Mouse (Mus musculus) mouse trophoblast stem cell (cell line): ENCODE data around the gene Gm20388.

ENCODE experiments used
- in situ Hi-C, 2 experiments: fragments of 300-500 bp; cut with MseI, MboI; formaldehyde crosslinking; loops; 2 replicates in 1 of 2; 3 replicates in 1 of 2; pipeline ENCODE4 v1.15.1; 2025

Gene Gm20388

DNA sequence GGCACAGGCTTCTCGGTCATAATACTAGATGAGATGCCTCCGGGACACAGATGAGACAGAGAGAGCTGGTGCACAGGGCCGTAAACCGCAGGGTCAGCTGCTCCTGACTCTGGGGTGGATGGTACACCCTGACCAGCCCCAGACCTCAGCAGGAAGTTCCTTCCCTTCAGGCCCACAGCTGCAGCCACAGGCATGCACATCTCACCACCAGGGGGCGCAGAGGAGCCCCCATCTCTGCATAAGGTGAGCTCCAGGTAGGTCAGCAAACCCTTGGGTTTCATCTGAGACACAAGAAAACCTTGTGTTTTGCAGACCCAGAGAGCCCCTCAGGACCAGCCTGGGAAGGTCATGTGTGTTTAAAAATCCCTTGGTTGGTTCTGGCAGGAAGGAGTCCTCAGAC, 1059.7 kb downstream of the Gm20388 start:
- in situ Hi-C loops = no loop called here

DNA sequence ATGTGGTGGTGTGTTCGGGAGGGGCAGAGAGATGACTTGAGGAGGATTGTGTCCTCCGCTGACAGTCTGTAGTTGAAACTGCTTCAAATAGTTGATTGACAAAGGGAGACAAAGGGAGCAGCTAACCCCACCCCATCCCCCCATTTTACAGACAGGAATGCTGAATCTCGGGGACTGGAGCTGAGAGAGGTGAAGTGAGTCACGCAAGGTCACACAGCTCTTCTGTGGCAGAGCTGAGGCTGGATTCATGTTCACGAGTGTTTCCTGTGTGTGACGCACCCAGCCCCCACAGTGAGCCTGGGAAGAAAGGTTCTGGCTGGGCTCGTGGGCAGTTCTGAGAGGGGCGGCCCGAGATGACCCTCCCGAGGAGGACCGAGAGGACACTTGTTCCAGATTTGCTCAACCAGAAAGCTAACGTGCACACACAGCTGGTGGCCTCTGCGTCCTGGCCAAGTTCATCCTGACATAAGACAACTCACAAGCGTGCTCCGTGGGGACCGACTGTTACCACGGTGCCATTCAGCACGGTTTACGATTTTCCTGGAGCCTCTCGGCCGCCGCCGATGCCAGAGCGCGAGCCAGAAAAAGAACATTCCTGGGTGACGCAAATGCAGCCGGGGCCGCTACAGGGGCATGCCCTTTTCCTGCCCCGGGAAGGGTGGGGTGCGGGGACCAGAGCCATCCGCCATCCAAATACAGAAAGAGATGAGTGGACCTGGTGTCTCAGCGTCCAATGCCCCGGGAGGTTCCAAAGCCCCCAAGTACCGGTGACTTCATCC, 1061.2 kb downstream of the Gm20388 start:
- in situ Hi-C loops = no loop called here

DNA sequence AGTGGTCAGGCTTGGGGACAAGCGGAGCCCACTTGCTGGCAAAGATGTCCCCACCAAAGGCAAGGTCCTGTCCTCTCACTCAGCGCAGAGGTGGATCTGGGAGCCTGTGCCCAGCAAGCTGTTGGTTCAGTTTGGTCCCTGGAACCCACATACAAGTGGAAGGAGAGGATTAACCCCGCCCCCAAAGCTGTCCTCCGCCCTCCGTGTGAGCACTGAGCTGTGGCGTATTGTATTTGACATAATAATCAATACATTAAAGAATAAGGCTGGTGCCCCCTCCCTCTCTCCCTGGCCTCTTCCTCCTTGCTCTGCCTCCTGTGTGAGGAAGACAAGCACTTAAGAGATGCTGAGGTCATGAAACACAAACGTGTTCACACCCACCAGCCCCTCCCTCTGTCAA, 1062.4 kb downstream of the Gm20388 start:
- in situ Hi-C loops = no loop called here

DNA sequence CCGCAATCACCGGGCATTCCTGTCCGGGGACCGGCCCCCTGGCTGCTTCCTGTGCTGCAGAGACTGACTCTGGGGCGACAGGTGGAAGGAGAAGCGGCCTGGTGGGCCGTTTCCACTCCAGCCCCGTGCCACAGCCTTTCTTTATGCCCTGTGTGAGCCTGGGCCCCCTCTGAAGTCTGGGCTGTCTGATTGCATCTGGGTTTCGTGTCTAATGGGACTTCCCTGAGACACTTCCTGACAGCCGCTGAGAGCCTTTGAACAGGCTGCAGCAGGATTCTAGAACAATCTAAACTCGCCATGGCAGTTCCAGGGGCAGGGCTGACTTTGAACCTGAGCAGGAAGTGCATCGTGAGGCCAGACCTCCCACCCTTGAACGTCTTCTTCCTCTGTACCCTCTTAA, 1066.5 kb downstream of the Gm20388 start:
- in situ Hi-C loops = no loop called here

DNA sequence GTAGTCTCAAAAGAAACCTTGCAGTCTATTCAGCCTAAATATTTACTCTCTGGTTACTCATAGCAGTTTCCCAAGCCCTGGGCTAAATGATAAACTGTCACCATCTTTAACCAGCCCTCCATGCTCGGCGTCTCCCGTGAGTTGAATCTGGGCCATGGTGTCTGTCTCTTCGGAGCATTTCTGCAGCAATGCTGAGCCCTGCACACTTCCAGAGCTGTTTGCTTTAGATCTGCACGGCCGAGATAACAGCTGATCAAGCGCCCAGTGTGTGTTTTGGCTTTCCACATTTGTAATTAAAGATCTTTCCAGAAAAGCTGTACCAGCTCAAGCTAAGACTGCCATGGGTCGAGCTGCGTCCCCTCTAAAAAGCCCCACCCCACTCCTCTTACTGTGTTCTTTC, 1068.6 kb downstream of the Gm20388 start:
- in situ Hi-C loops = no loop called here

DNA sequence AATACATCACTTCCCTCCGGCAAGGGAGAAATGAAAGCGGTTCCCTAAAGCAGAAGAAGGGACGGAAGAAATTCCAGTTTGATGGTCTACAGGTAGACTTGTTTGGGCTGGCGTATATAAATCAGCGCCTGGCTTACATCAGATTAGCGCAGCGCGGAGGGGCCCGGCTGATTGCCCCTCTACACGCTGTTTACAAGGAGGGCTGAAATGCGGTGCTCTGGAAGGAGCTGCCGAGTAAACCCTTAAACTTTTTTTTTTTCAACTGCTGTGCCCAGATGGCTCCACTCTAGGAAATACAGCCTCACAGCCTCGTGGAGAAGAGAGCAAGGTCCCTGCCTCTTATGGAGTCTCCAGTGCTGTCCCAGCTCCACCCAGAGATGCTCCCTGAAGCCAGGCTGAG, 1070.3 kb downstream of the Gm20388 start:
- in situ Hi-C loops = no loop called here

DNA sequence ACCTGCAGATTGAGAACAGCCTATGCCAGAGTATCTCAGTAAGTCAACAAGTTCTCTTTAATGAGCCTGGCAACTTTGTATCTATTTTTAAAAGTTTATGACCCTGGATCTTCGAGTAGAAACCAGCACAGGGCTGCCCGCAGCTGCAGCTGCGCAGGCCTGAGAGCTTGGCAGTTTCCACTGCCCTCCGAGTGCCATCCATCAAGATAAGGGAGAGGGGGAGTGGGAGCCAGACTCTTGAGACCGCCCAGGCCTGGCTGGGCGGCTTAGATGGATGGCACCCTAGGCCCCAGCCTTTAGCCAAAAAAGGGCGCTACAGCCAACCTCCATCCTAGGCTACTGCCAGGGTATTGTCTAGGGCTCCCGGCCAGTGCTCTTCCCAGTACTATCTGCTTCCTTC, 1074.2 kb downstream of the Gm20388 start:
- in situ Hi-C loops = no loop called here

DNA sequence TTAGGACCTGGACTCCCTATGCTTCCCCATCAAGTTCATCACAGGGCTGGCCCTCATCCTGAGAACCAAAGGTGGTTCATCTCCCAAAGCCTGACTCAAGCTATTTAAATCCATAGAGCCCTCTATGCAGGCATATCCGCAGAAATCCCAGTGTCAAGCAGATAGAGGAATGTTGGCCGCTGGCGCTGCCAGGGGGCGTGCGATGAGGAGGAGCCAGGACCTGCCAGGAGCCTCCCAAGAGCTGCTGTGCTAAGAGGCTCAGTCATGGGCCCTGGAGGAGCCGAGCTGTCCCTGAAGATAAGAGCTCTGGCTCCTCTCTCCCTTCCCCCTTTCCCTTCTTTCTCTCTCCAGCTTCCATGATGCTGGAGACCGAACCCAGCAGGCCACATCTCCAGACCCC, 1075.4 kb downstream of the Gm20388 start:
- in situ Hi-C loops = no loop called here

DNA sequence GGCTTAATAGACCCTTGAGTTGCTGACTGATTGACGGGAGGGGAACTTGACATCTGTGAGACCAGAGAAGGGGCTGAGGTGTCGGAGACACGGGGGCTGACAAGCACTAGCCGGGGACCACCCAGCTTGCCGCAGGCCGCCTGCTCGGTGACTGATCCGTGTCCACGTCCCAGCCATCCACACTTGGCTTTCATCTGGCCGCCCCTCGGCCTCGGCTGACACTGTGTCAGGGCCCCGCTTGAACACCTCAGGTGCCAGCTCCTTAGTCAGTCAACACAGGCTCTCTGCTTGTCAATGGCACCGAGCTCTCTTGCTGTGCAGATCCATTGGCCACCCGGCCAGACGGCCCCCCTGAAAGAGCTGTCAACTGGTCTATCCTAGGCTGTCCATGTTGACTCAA, 1083.1 kb downstream of the Gm20388 start:
- in situ Hi-C loops = no loop called here

DNA sequence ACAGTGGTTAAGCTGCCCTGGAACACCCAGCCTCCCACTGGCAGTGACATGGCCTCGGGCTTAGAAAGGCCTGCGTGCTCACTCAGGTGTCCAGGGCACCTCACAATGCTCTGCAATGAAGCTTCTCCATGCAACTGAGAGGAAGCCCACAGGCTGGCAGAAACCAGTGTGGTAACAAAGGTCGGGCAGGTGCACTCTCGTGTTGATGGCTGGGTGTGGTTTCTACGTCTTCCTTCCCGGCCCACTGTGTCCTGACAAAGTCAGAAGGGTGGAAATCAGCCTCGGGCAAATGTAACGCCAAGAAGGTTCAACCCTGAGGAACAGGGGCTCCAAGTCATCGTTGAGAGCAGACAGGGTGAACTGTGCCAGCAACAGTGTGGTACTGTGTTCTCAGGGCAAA, 1084.8 kb downstream of the Gm20388 start:
- in situ Hi-C loops = no loop called here

DNA sequence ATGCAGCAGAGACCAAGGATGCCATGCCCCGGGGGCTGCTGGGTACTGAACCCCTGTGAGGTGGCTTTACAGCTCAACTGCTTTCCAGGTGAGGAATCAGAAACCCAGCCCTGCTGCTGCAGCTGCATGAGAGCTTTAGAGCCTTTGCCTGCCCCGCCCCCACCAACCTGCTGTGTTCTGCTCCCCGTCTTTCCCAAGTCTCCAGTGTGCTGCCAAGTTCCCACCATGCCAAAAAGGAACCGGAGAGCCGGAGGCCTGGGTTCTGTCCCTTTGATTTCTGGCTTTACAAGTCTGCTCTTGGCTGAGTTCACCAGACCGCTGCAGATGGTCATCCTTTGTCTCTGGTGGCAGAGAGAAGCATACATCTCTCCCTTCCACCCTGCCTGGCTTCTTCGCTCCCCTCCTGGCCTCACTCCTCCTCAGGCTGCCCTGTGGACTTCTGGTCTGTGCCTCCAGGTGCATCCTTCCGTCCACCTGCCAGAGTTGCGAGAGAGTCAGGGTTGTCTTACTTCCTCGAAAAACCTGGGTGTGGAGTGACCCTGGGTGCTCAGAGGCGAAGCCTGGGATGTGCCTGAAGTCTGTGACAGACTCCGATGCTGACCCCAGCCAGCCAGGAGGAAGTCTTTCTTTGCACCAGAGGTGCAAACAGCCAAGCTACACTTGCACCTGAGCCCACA, 1086.4 kb downstream of the Gm20388 start:
- in situ Hi-C loops = no loop called here

DNA sequence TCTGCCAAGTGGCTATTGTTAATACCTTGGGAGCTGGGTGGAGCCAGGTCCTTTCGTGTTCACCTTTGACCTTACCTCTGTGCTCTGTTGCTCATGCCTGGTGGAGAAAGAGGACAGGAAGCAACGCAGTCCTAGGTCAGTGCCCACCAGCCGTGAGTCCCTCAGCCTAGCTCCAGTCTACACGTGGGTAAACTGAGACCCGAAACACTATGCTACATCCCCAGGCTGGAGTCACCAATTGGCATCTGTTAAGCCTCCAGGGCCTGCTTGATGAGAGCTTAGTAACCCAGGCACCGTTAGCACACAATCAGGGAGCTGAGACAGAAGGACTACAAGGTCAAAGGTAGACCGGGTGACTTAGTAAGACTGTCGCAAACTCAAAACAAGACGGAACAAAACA, 1087.3 kb downstream of the Gm20388 start:
- in situ Hi-C loops = no loop called here

DNA sequence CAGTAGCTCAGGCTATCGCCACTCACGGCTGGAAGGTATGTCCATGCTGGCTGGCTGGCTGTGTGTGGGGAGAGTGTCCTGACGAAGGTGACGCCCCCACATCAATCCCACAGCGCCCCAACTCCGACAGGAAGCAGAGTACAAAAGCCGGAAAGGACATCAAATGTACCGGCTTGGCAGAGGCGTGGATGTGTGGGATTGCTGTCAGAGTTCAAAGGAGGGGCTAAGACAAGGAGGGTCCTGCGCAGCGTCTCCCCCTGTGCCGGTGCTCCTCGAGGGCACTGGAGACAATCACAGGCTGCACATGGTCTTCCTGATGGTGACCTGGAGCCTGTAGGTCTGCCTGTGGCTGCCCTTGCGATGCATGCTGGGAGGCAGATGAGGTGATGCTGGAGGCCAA, 1088.3 kb downstream of the Gm20388 start:
- in situ Hi-C loops = no loop called here

DNA sequence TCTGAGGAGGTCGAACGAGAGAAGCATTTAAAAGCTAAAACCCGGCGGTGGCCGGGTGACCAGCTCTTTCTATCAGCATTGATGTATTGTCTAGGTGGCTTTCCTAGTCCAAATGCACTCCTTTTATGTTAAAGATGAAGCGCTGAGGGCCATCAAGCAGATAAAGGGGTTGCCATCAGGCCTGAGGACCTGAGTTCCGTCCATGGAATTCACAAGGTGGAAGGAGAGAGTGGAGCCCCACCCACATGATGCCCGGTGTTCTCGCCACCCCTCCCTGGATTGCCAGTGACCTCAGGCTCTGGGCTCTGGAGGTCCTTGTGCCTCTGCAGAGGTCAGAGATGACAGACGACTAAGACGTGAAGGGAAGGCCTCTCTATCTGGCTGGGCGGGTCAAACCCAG, 1091.3 kb downstream of the Gm20388 start:
- in situ Hi-C loops = no loop called here

DNA sequence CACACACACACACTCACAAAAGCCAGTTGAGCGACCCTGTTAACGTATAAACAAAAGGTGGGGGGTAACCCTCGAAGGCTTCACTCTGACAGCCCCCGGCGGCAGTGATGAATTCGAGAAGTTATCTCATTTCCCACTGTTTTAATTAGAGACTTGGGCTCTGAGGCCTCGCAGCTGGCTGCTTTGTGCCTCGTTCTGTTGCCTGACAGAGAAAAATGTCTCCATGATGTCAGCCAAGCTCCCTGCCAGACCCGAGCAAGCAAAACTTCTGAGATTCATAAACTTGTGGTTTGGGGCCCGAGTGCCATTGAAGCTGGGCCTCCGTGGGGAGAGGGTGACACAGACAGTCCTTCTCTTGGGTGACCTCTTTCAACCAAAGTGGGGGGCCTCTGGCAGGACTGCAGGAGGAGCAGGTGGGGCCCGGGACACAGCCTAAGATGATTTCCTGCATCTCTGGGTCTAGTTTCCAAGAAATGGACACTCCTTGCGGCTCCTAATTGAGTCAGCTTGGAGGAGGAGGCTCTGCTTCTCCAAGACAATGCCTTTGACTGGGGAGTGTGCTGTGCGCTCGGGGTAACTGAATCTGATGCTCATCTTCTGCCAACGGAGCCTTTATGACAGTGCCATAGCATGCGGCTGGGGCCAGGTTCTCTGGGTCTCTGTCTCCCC, 1092.4 kb downstream of the Gm20388 start:
- in situ Hi-C loops = no loop called here

DNA sequence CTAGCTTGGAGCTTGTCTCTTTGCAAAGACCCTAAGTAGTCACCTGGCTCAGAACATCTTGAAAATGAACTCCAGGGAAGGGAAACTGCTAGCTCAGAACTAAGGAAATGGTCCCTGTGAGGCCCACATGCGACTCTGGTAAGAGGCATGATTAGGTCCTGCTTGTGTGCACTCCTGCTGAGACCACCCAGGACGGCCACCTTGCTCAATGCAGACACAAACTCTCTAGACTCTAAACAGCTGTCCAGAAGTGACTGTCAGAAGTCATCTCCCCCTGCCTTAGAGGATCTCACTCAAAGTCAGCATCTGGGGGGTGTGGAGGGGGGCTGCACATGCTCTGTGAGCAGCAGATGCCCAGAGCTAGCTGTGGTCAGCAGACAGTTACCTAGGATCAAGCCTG, 1093.0 kb downstream of the Gm20388 start:
- in situ Hi-C loops = no loop called here

DNA sequence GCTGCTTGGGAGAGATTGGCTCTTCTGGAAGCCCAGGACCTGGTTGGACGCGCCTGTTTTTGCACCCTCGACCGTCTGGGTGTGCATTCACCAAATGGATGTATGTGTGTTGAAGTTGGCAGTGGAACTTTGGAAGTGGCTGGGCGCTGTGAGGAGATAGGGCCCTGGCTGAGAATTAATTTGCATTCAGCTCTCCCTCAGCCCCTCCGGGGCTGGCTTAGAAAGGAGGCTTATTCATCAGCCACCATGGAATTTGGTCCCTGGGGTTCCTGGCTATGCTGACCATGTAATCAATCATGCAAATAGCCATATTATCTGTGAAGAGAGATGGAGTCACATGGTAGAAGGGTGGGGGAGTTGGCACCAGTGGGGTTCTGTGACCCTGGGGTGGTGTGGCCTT, 1102.7 kb downstream of the Gm20388 start:
- in situ Hi-C loops = no loop called here

DNA sequence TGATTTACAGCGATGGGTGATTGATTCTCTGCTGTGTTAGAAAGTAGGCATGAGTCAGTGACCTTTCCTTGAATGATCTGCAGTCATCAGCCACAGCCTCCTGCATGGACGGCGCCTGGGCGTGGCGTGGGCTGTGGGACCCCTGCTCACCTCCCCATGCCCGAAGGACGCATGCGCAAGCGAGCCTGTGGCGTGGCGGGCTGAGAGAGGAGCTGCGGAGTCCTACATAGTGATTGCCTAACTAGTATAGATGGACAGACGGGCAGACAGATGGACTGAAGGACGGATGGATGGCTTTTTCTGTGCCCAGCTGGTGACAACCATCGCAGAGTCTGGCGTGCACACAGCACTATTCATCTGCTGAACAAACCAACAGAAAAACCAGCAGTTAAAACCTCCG, 1106.0 kb downstream of the Gm20388 start:
- in situ Hi-C loops = no loop called here

DNA sequence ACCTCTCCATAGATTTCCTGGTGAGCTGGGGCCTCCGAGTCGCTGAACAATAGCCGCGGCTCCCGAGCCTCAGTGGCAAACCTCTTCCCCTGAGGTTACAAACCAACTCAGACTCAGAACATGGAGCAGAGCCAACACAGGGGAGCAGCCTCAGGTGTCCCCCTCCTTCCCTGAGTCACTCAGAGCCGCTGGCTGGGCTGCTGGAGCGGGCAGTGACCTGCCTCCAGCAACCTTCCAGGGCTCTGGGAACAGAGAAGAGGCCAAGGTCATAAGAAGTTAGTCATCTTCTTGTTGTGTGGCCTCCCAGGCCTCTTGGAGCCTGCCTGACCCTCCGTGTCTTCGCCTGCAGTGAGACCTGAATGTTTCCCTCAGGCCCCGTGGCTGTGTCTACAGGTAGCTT, 1107.6 kb downstream of the Gm20388 start:
- in situ Hi-C loops = no loop called here

DNA sequence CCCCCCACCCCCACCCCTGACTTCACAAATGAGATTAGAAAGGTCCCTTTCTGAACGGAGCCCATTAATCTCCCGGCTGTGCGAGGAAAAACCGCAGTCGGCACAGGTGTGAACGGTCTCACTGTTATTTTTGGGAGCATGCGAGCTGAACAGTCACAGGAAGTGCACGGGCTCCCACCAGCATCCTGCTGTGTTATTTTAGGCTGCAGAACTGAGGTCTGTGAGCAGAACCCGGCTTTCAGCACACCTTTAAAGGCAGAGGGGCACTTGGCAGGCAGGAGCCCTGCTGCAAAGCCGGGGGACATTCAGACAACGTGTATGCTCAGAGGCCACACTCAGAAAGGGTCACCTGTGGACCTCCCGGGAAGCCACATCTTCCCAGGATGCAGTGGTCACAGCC, 1110.8 kb downstream of the Gm20388 start:
- in situ Hi-C loops = no loop called here

DNA sequence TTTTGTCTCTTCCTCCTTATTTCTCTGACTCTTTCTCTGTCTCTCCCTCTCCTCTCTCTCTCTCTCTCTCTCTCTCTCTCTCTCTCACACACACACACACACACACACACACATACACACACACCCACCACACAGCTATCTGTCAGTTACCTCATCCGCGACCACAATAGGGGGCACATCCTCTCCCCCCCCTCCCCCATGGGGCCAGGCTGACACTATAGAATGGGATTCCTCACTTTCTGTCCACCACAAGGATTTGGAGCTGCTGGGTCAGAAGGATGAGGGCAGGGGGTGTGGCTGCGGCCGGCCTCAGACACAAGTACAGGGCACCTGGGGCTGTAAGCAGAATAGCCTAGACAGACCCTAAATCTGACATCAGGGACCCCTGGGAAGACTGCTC, 1112.4 kb downstream of the Gm20388 start:
- in situ Hi-C loops = no loop called here

DNA sequence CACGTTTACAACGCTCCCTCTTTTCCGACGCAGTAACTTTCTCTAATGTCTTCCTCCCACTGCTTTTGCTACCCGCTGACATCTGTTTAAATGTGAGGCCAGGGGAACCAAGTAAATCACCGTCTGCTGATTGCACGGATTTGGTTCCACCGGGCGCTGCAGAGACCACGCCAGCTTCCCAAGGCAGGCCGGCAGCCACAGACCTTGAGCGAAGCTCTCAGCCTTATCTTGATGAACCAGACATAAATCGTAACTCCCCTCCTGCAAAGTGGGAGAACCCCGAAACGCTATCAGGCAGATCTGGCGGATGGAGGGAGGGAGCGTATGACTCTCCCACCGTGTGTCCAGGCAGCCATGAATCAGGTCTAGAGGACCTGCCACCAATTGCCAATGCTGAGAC, 1113.1 kb downstream of the Gm20388 start:
- in situ Hi-C loops = no loop called here

DNA sequence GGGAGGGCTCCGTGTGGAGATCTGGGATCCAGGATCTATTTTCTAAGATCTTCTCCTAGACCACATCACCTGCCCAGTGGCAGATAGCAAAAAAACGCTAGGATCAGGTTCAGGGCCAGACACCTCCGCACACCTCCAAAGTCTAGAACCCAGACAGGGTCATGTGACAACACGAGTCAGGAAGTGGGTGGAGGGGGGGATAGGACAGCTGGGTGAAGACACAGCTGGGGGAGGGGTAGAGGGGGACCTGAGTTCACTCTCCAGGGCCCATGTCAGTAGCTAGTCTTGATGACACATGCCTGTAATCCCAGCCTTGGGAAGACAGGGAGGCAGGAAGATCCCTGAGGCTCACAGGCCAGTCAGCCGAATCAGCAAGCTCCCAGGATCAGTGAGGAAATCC, 1114.8 kb downstream of the Gm20388 start:
- in situ Hi-C loops = no loop called here
